Mouse (Mus musculus) embryonic fibroblast, embryonic 13.5 days (primary cell): ENCODE results near the gene Zfp385c.

Experiments used
- CTCF ChIP-seq: IDR thresholded peaks from 2 replicates; pipeline ENCODE4 v1.5.1; 2011; ENCODE audit warnings: mild to moderate bottlenecking, control low read depth, low read length, moderate library complexity, borderline replicate concordance; ENCODE audit not compliant: insufficient read depth
- POLR2A ChIP-seq: IDR thresholded peaks from 2 replicates; pipeline ENCODE4 v1.6.1; 2011; ENCODE audit warnings: low read depth, mild to moderate bottlenecking, control low read depth, low read length, moderate library complexity

DNA sequence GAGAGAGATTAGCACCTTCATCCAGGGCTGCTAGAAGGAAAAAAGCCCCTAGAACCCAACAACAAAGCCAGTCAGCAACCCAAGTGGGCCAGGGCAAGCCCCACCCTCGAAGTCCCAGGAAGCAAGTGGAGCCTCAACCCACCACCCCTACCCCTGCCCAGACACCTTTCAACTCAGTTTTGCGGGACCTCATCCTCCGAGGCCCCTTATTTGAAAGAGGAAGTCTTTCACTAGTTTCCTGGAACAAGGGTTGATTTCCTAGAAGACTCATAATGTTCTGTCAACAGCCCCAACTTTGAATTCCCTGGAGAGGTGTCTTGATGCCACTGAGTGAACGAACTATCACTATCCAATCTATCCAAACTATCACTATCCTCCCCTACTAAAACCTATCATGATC is 37.7 kb upstream of the Zfp385c start:
- TF ChIP-seq POLR2A (no peak), CTCF (no peak)
